Mouse (Mus musculus) midbrain, embryonic 12.5 days (tissue): ENCODE data around the gene Sox5. TPM values are rescaled to one million over a fixed set of nuclear protein-coding genes. Genes with fewer than 3 reads are reported as not detected.

ENCODE experiments used
- ATAC-seq: fragments of 200-750 bp; cut with Nextera tagmentation; 2 replicates; pipeline ENCODE4 v1.8.0; 2017; ENCODE audit warnings: low read depth, moderate TSS enrichment, moderate library complexity; ENCODE audit not compliant: low FRiP score
- H3K27ac ChIP-seq: fragments of 300-500 bp; sonication (generic); replicated peaks from 2 replicates; pipeline ENCODE4 v1.5.1; 2016; ENCODE audit warnings: mild to moderate bottlenecking
- H3K27me3 ChIP-seq: fragments of 300-500 bp; sonication (generic); 2 replicates; pipeline ENCODE4 v1.6.1; 2016; ENCODE audit warnings: mild to moderate bottlenecking
- H3K36me3 ChIP-seq: fragments of 300-500 bp; sonication (generic); 2 replicates; pipeline ENCODE4 v1.6.1; 2016
- H3K4me1 ChIP-seq: fragments of 300-500 bp; sonication (generic); 2 replicates; pipeline ENCODE4 v1.6.1; 2016
- H3K4me2 ChIP-seq: fragments of 300-500 bp; sonication (generic); replicated peaks from 2 replicates; pipeline ENCODE4 v1.6.1; 2016; ENCODE audit warnings: mild to moderate bottlenecking, moderate library complexity
- H3K4me3 ChIP-seq: fragments of 300-500 bp; sonication (generic); 2 replicates; pipeline ENCODE4 v1.5.1; 2016; ENCODE audit warnings: mild to moderate bottlenecking
- H3K9ac ChIP-seq: fragments of 300-500 bp; sonication (generic); replicated peaks from 2 replicates; pipeline ENCODE4 v1.6.1; 2016; ENCODE audit warnings: mild to moderate bottlenecking, moderate library complexity
- H3K9me3 ChIP-seq: fragments of 300-500 bp; sonication (generic); 2 replicates; pipeline ENCODE4 v1.6.1; 2016; ENCODE audit warnings: mild to moderate bottlenecking
- WGBS: fragments of 180-500 bp; shearing (Covaris S2); methylation state at CpG from one replicate; pipeline ENCODE4 v1.1.7; 2016; 5-methylcytosine and 5-hydroxymethylcytosine counted together
- polyA plus RNA-seq: library from polyadenylated mRNA; unstranded; fragments of >200 nt; fragmentation: Nextera tagmentation; extraction: Ambion mirVana; gene quantifications from 2 replicates; pipeline ENCODE4 v1.2.1, GENCODE M21; 2016

The Sox5 gene
- polyA plus RNA-seq, 1 experiment from 2014 or later = 46.8 TPM

- 58% methylated on average over 3 of the region's 3 CpGs for WGBS
- no peak for ATAC-seq
- Histone ChIP-seq H3K27ac (no peak overlapping the region), H3K36me3 (no peaks in the 10 kb centered on the region), H3K4me3 (no peak overlapping the region), H3K9me3 (no peaks in the 10 kb centered on the region), H3K27me3 (no peaks in the 10 kb centered on the region), H3K9ac (no peak overlapping the region), H3K4me2 (no peak overlapping the region), H3K4me1 (0 out of 2 replicates have a peak, but pooled peaks cover 5% of the 10 kb centered on the region)
Measured at GRCm38 (mm10) chr6:144741080-144741655, 40.6 kb downstream of the Sox5 start.

DNA sequence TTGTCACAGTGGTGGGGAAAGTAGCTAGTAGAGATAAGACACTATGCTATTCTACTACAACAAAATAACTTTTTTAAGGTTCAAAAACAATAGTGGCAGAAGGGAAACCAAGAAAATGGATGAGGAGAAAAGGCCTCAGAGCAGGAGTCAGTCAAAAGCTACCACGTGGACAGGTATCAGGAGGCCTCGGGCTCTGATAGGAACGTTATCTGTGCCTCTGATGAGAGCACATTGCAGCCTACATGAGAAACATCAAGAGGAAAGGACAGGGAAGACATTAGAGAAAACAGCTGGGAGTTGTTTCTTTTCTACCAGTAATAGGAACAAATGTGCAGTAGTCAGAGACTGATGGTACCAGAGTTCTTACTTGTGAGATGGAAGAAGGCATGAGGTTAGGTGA lies 41.4 kb downstream of the Sox5 start:
- H3K4me1 ChIP-seq = 0 out of 2 replicates have a peak, but pooled peaks cover 5% of the 10 kb centered on the region
- no peaks in the 10 kb centered on the region for H3K36me3 ChIP-seq
- H3K4me2 ChIP-seq = no peak overlapping the region
- H3K4me3 ChIP-seq = no peak overlapping the region
- H3K9ac ChIP-seq = no peak overlapping the region
- no peak overlapping the region for H3K27ac ChIP-seq
- WGBS = 95% methylated on average over 3 of the region's 3 CpGs
- ATAC-seq = no peak
- H3K9me3 ChIP-seq = no peaks in the 10 kb centered on the region
- H3K27me3 ChIP-seq = no peaks in the 10 kb centered on the region

- no peak overlapping the region for H3K27ac ChIP-seq
- no peak for ATAC-seq
- 0 out of 2 replicates have a peak, but pooled peaks cover 5% of the 10 kb centered on the region for H3K4me1 ChIP-seq
- 94% methylated on average over 2 of the region's 2 CpGs for WGBS
- no peak overlapping the region for H3K9ac ChIP-seq
- H3K4me2 ChIP-seq = no peak overlapping the region
- no peaks in the 10 kb centered on the region for H3K9me3 ChIP-seq
- H3K4me3 ChIP-seq = no peak overlapping the region
- no peaks in the 10 kb centered on the region for H3K27me3 ChIP-seq
- H3K36me3 ChIP-seq = no peaks in the 10 kb centered on the region
Measured at GRCm38 (mm10) chr6:144739753-144740152, 42.0 kb downstream of the Sox5 start.

GRCm38 (mm10) chr6:144737786-144738185 lies 44.0 kb downstream of the Sox5 start:
- H3K36me3 ChIP-seq = no peaks in the 10 kb centered on the region
- no peak overlapping the region for H3K4me3 ChIP-seq
- 90% methylated on average over 5 of the region's 5 CpGs for WGBS
- H3K9me3 ChIP-seq = no peaks in the 10 kb centered on the region
- no peak overlapping the region for H3K4me2 ChIP-seq
- ATAC-seq = no peak
- H3K4me1 ChIP-seq = 0 out of 2 replicates have a peak, but pooled peaks cover 3% of the 10 kb centered on the region
- no peaks in the 10 kb centered on the region for H3K27me3 ChIP-seq
- H3K9ac ChIP-seq = no peak overlapping the region
- no peak overlapping the region for H3K27ac ChIP-seq

DNA sequence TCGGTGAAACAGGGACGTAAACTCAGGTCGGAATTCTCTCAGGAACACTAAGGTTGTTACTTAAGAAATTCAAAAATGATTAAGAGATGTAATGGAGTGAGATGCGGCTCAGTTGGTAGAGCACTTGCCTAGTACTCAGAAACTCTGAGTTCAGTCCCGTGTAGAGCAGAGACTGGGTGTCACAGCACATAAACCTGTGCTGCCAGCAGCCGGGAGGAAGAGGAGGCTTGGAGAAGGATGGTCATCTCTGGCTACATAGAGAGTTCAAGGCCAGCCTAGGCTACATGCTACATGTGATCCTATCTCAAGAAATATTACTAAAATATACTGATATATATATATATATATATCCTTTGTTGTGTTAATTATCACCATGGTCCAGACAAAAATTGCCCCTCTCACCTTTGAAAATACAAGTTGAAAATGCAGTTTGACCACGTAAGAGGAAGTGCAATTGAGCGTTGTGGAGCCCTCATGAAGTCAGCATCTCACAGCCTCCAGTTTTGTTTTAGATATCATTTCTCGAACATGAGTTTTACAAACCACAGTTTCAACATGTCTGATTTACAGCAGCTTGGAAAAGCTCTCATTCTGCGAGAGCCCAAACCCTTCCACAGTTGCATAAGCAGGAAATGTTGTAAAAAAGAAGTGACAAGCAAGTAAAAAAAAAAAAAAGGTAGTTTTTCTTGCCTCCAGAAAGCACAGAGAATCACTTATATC lies 50.4 kb downstream of the Sox5 start:
- Histone ChIP-seq H3K9me3 (no peaks in the 10 kb centered on the region), H3K4me2 (no peak overlapping the region), H3K4me1 (no peaks in the 10 kb centered on the region), H3K36me3 (no peaks in the 10 kb centered on the region), H3K4me3 (no peak overlapping the region), H3K27me3 (no peaks in the 10 kb centered on the region), H3K9ac (no peak overlapping the region), H3K27ac (no peak overlapping the region)
- no peak for ATAC-seq
- WGBS = 91% methylated on average over 10 of the region's 10 CpGs

DNA sequence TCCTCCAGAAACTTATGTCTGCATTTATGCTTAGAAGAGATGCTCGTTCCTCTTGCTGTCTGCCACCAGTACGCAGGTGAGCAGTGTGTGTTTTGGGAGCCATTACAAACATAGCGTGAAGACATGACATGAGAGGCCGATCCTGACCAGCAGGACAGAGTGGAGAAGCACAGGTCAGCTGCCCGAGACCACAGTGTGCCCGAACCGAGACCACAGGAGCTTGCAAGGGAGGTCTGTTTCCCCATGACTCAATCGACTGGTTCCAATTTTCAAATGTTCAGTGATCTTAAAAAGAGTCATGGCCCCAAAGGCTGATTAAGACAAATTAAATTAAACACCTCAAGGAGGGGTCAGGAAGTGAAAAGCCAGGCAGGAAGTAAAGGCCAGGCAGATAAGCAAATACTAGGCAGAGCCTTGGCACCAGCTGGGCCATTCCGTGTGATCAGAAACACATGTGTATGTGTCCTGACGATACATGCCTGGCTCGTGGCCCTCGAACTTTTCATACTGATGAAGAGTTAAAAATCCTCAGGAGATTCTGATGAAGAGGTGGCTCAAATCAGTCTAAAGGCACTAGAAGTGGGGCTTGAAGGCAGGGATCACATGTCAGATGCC lies 58.1 kb downstream of the Sox5 start:
- H3K4me3 ChIP-seq = no peak overlapping the region

DNA sequence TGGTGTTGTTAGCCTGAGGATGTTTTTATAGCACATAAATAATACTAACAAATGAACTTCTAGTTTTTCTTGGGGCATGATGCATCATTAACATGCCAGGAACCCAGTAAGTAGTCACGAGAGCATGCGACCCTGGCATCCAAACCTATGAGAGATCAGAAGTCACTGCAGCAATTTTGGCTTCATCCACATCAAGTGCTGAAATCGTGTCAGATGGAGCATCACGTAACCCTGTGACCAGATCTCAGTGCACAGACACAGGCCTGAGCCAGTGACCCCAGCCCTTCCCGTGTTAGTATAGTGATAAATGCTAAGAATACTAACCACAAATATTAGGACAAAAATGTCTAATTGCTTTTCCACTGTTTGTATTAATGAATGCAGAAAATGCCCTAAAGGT lies 58.8 kb downstream of the Sox5 start:
- Histone ChIP-seq H3K36me3 (no peaks in the 10 kb centered on the region), H3K9me3 (no peaks in the 10 kb centered on the region), H3K4me1 (no peaks in the 10 kb centered on the region), H3K4me2 (no peak overlapping the region), H3K27ac (no peak overlapping the region), H3K27me3 (no peaks in the 10 kb centered on the region), H3K9ac (no peak overlapping the region), H3K4me3 (no peak overlapping the region)
- ATAC-seq = no peak
- WGBS = 89% methylated on average over 5 of the region's 5 CpGs

More for the DNA sequence above, 58.1 kb downstream of the Sox5 start:
- no peak for ATAC-seq
- no peaks in the 10 kb centered on the region for H3K36me3 ChIP-seq
- WGBS = 79% methylated on average over 12 of the region's 12 CpGs
- H3K27ac ChIP-seq = no peak overlapping the region
- no peaks in the 10 kb centered on the region for H3K9me3 ChIP-seq
- H3K4me2 ChIP-seq = no peak overlapping the region
- no peak overlapping the region for H3K9ac ChIP-seq
- no peaks in the 10 kb centered on the region for H3K4me1 ChIP-seq
- no peaks in the 10 kb centered on the region for H3K27me3 ChIP-seq

DNA sequence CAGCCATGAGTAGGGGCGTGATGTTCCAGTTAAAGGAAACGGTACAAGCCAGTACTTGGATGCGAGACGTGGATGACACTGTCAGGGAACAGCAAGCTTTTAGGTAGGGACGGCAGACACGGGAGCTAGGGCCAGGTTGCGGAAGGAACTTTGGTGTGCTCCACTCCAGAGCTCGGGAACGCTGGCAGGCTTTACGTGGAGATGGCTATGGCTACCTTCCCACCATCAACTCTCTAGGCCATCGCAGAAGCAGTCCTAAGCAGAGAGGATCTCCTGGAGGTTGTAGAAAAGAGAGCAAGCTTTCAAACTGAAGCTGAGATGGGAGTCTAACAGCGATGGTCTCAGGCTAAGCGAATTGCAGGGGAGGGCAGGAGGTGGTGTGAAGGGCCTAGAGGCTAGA lies 60.9 kb downstream of the Sox5 start:
- no peaks in the 10 kb centered on the region for H3K9me3 ChIP-seq
- H3K27me3 ChIP-seq = no peaks in the 10 kb centered on the region
- ATAC-seq = no peak
- no peak overlapping the region for H3K4me3 ChIP-seq
- no peaks in the 10 kb centered on the region for H3K36me3 ChIP-seq
- no peak overlapping the region for H3K4me2 ChIP-seq
- H3K9ac ChIP-seq = no peak overlapping the region
- no peaks in the 10 kb centered on the region for H3K4me1 ChIP-seq
- no peak overlapping the region for H3K27ac ChIP-seq
- WGBS = 94% methylated on average over 13 of the region's 13 CpGs

DNA sequence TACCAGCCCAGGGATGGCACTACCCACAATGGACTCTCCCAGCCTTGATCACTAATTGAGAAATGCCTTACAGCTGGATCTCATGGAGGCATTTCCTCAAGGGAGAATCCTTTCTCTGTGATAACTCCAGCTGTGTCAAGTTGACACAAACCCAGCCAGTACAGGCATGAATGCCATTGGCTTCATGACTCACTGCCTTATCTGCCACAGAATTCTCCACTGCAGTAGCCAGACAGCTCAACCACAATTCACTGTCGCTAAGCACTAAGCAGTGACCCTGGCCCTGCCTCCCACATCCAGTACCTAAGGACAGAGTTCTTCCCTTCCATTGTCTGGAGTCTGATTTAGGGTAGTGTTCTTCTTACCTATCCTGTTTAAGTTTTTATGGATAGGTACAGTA lies 65.4 kb downstream of the Sox5 start:
- 78% methylated on average over 1 of the region's 1 CpGs for WGBS
- ATAC-seq = no peak
- H3K9ac ChIP-seq = no peak overlapping the region

GRCm38 (mm10) chr6:144711841-144712240 lies 69.9 kb downstream of the Sox5 start:
- no peak overlapping the region for H3K27ac ChIP-seq
- no peaks in the 10 kb centered on the region for H3K9me3 ChIP-seq
- no peaks in the 10 kb centered on the region for H3K36me3 ChIP-seq
- no peak for ATAC-seq
- no peak overlapping the region for H3K4me2 ChIP-seq
- peaks cover 11% of the 10 kb centered on the region for H3K4me1 ChIP-seq
- H3K27me3 ChIP-seq = no peaks in the 10 kb centered on the region
- no peak overlapping the region for H3K4me3 ChIP-seq
- no peak overlapping the region for H3K9ac ChIP-seq
- WGBS = 56% methylated on average over 9 of the region's 9 CpGs

More for the DNA sequence above, 65.4 kb downstream of the Sox5 start:
- no peak overlapping the region for H3K4me2 ChIP-seq
- H3K9me3 ChIP-seq = no peaks in the 10 kb centered on the region
- H3K27me3 ChIP-seq = no peaks in the 10 kb centered on the region
- no peaks in the 10 kb centered on the region for H3K36me3 ChIP-seq
- H3K4me3 ChIP-seq = no peak overlapping the region
- no peak overlapping the region for H3K27ac ChIP-seq
- peaks cover 11% of the 10 kb centered on the region for H3K4me1 ChIP-seq

- Histone ChIP-seq H3K27me3 (no peaks in the 10 kb centered on the region), H3K9ac (no peak overlapping the region), H3K27ac (no peak overlapping the region), H3K4me3 (no peak overlapping the region), H3K4me1 (peaks cover 11% of the 10 kb centered on the region), H3K36me3 (no peaks in the 10 kb centered on the region), H3K4me2 (no peak overlapping the region), H3K9me3 (no peaks in the 10 kb centered on the region)
- no peak for ATAC-seq
- whole genome bisulfite sequencing = 63% methylated on average over 5 of the region's 5 CpGs
Measured at GRCm38 (mm10) chr6:144710816-144711215, 71.0 kb downstream of the Sox5 start.

DNA sequence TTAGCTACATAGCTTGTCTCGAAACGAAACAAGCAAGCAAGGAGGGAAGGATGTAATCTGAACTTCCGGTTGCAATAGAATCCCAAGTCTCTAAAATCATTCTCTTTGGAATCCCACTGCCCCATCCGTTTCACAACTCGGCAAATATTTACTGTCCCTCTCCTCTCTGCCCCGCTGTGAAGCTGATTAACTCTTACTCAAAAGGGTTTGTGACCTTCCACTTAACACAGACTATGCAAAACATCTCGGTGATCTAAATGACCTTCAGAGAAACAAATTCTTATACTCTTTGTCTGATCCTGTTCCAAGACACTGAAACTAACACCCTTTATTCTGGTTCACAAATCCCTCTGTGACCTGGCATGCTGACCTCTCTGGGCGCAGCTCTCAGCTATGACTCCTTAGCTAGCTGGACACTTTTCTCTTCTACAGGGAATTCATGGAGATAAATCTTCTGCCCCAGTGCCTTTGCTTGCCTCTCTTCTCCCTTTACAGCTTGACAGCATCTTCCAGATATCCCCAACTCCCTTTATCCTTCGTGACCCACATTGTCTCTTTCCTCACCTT lies 72.1 kb downstream of the Sox5 start:
- ATAC-seq = no peak
- H3K4me3 ChIP-seq = no peak overlapping the region
- H3K9me3 ChIP-seq = no peaks in the 10 kb centered on the region
- H3K36me3 ChIP-seq = no peaks in the 10 kb centered on the region
- WGBS = 40% methylated on average over 9 of the region's 9 CpGs
- H3K27me3 ChIP-seq = no peaks in the 10 kb centered on the region
- H3K9ac ChIP-seq = no peak overlapping the region
- H3K27ac ChIP-seq = no peak overlapping the region
- H3K4me1 ChIP-seq = peaks cover 11% of the 10 kb centered on the region
- H3K4me2 ChIP-seq = no peak overlapping the region
